Mouse (Mus musculus): ENCODE results near the gene Gm3029. TPM values are rescaled to one million over a fixed set of nuclear protein-coding genes. Genes with fewer than 3 reads are reported as not detected.
"Not testable (repeated sequence)": the region's sequence is repeated elsewhere in the genome, so short reads cannot be mapped to it uniquely, and the experiment has no call there.

The Gm3029 gene
- not detected for total RNA-seq (2021)
- polyA plus RNA-seq (2012; rRNA removed), result not detected in 2 replicates
- long read RNA-seq, result 0 reads

DNA sequence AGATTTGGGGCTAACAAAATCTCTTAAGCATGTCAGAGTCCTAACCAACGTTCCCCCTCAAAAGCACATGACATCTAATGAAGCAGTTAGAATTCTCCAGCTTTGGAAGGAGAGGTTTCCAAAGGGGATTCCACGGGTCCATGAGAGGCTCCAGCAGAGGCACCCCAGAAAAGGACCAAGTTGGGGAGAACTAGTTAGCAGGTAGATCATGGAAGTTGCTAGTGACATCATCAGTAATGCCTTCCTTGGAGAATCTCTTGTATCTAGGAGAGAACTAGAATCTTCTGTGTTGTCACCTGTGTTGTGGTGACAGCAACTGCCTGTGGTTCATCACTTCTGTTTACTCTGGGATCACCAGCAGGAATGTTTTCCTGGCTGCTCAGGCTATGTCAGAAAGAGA is at the start of gene Gm3029:
Gene Gm3029, plus strand, starts transcription at position 301 of the 400 bp plus-strand sequence.
- WGBS, result 13% methylated on average over 1 of the region's 2 CpGs

DNA sequence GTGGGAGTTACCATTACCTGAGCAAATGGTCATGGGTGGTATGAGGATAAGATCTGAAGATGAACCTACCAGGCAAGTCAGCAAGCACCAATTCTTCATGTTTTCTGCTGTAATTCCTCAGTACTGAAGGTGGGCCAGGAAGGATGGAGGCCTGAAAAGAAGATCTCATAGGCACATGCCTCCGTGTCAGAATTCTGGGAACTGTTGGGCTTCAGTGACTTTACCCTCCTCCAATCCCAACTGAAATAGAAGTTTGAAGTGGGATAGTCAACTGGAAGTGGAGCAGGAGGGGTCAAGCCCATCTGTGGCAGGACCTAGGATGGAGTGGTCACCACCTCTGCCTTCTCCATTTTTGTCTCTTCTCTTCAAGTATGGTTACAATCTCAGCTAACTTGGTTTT is 47.7 kb upstream of the Gm3029 start, which contains the start of gene Gm2916:
Gene Gm2916, plus strand, starts transcription at position 301 of the 400 bp plus-strand sequence.
- H3K27me3 ChIP-seq (ENCODE audit: control insufficient read depth, insufficient read depth, low read length); H3K9ac ChIP-seq (ENCODE audit: low read depth, low read length); H3K36me3 ChIP-seq (ENCODE audit: control insufficient read depth, insufficient read depth, low read length); H3K27ac ChIP-seq; H3K4me3 ChIP-seq; DNase-seq; H3K4me1 ChIP-seq (ENCODE audit: control insufficient read depth, insufficient read depth, low read length); intact Hi-C loops (cut with DNase I); H3K79me2 ChIP-seq (replicated peaks; ENCODE audit: control insufficient read depth, insufficient read depth, low read length): not testable (repeated sequence)
- no CpG with 5 or more reads among the region's 1 CpGs for WGBS

More for the DNA sequence above, at the start of gene Gm3029:
- H3K27ac ChIP-seq; intact Hi-C loops (cut with DNase I); H3K4me1 ChIP-seq (ENCODE audit: control insufficient read depth, insufficient read depth, low read length); H3K9ac ChIP-seq (ENCODE audit: low read depth, low read length); H3K27me3 ChIP-seq (ENCODE audit: control insufficient read depth, insufficient read depth, low read length); H3K36me3 ChIP-seq (ENCODE audit: control insufficient read depth, insufficient read depth, low read length); H3K4me3 ChIP-seq; DNase-seq; H3K79me2 ChIP-seq (replicated peaks; ENCODE audit: control insufficient read depth, insufficient read depth, low read length): not testable (repeated sequence)

GRCm38 (mm10) chr14:3963247-3963646 is 31.7 kb downstream of the Gm3029 start, which contains the start of gene Gm3095:
Gene Gm3095, plus strand, starts transcription at chr14:3963547.
- H3K36me3 ChIP-seq (ENCODE audit: control insufficient read depth, insufficient read depth, low read length); DNase-seq; H3K4me1 ChIP-seq (ENCODE audit: control insufficient read depth, insufficient read depth, low read length); H3K27ac ChIP-seq; intact Hi-C loops (cut with DNase I); H3K9ac ChIP-seq (ENCODE audit: low read depth, low read length); H3K79me2 ChIP-seq (replicated peaks; ENCODE audit: control insufficient read depth, insufficient read depth, low read length); H3K27me3 ChIP-seq (ENCODE audit: control insufficient read depth, insufficient read depth, low read length); H3K4me3 ChIP-seq: not testable (repeated sequence)
- no CpG with 5 or more reads among the region's 2 CpGs for WGBS

Other genes starting within 250 kb of the Gm3029 start
- not detected for gene Gm3043, start 243.0 kb upstream of the Gm3029 start, total RNA-seq (2021)
- gene Gm3043, start 243.0 kb upstream of the Gm3029 start, polyA plus RNA-seq (2012; rRNA removed), result not detected in 2 replicates
- under 1 TPM in 1 of 2 experiments, not detected in 1; 0.30 TPM for gene Gm3002, start 121.7 kb upstream of the Gm3029 start, total RNA-seq (2021)
- gene Gm3002, start 121.7 kb upstream of the Gm3029 start, polyA plus RNA-seq (2012; rRNA removed), result 0.90 TPM in 1 of 2 replicates, not detected in the other
- not detected for gene Gm3033, start 85.5 kb upstream of the Gm3029 start, total RNA-seq (2021)
- gene Gm3033, start 85.5 kb upstream of the Gm3029 start, polyA plus RNA-seq (2012; rRNA removed), result 0.08 and 0.23 TPM in 2 replicates
- not detected for gene Gm2916, start 47.6 kb upstream of the Gm3029 start, total RNA-seq (2021)
- gene Gm2916, start 47.6 kb upstream of the Gm3029 start, polyA plus RNA-seq (2012; rRNA removed), result not detected in 2 replicates
- gene Gm3095, start 31.8 kb downstream of the Gm3029 start, total RNA-seq (2021), result not detected
- 0.25 and 0.26 TPM in 2 replicates for gene Gm3095, start 31.8 kb downstream of the Gm3029 start, polyA plus RNA-seq (2012; rRNA removed)
- not detected for gene Gm3099, start 66.6 kb downstream of the Gm3029 start, total RNA-seq (2021)
- gene Gm3099, start 66.6 kb downstream of the Gm3029 start, polyA plus RNA-seq (2012; rRNA removed), result not detected in 2 replicates
- under 1 TPM in 1 of 2 experiments, not detected in 1; 0.57 TPM for gene Gm5796, start 92.2 kb downstream of the Gm3029 start, total RNA-seq (2021)
- gene Gm5796, start 92.2 kb downstream of the Gm3029 start, polyA plus RNA-seq (2012; rRNA removed), result 0.14 TPM in 1 of 2 replicates, not detected in the other
- gene Gm3115, start 152.4 kb downstream of the Gm3029 start, total RNA-seq (2021), result under 1 TPM in 1 of 2 experiments, not detected in 1; 0.16 TPM
- not detected in 2 replicates for gene Gm3115, start 152.4 kb downstream of the Gm3029 start, polyA plus RNA-seq (2012; rRNA removed)
- gene Gm8108, start 178.8 kb downstream of the Gm3029 start, total RNA-seq (2021), result under 1 TPM; 0.31 to 0.66 TPM
- gene Gm8108, start 178.8 kb downstream of the Gm3029 start, polyA plus RNA-seq (2012; rRNA removed), result 0.41 and 0.61 TPM in 2 replicates
- gene Gm3127, start 233.3 kb downstream of the Gm3029 start, total RNA-seq (2021), result not detected
- not detected in 2 replicates for gene Gm3127, start 233.3 kb downstream of the Gm3029 start, polyA plus RNA-seq (2012; rRNA removed)

Data from heart, adult 2 months (tissue).